Mouse (Mus musculus): ENCODE measurements around the gene Klk8.

Gene Klk8

DNA sequence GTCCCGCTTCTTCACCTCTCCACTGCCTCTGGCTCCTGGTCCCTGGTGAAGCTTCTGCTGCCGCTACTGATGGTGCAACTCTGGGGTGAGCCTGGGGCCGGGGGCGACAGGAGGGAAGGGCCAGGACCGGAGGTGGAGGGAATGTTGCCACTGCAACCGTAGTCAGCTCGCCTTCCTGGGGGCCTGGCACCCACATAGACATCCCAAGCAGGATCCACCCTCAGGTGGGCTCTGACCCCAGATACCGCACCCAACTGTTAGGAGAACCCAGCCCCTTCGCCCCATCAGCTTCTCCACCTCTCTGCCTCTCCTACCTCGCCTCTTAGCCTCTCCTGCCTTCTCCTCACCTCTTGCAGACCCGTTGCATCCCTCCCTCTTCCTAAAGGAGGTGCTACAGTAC is 15.8 kb upstream of the Klk8 start:
- no peaks in the 10 kb centered on the region for H3K36me3 ChIP-seq (ENCODE audit: insufficient read depth, low read length)

DNA sequence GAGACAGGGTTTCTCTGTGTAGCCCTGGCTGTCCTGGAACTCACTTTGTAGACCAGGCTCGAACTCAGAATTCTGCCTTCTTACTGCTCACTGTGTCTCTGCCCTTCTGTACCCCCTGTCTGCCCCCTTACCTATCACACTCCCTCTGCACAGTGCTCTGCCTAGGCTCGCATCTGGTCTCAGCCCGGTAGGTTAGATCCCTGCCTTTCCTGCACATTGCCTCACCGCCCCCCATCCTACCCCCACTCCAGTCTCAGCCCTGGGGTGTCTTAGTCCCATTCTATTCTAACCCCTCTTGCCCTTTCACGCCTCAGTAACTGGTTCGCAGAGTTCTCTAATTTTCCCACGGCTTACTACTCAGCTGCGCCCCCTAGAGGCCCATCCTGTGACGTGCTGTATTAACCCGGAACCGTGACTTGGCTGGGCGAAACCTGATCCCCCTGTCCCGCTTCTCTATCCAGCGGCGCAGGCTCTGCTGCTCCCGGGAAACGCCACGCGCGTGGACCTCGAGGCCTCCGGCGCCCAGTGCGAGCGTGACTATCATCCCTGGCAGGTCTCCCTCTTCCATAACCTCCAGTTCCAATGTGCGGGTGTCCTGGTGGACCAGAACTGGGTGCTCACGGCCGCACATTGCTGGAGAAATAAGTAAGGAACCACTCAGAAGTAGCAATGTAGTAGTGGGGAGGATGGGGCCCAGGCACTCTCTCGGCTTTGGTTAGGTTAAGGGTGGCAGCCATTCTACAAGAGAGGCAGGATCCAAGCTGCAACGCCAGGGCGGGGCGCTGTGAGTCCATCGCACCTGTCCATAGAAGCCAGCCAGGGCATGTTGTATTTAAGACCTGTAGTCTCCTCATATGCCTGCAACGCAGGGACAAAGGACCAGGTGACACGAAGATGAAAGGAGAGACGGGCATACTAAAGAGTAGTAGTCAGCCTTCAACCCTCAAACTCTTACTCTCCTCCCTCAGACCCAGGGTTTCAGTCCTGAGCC is 14.8 kb upstream of the Klk8 start:
- Histone ChIP-seq H3K36me3 (ENCODE audit: insufficient read depth, low read length) (no peaks in the 10 kb centered on the region), H3K4me3 (replicated peaks; ENCODE audit: low read length) (peak overlapping the region; percentile 68), H3K4me1 (replicated peaks; ENCODE audit: low read depth, low read length) (peaks cover 43% of the 10 kb centered on the region), H3K27me3 (ENCODE audit: insufficient read depth, low read length) (peaks cover 33% of the 10 kb centered on the region), H3K9me3 (ENCODE audit: low read length) (no peaks in the 10 kb centered on the region)
- peak; percentile 84 for TF ChIP-seq CTCF (conservative IDR thresholded peaks at IDR 0.05; ENCODE audit: low read length)
- TF ChIP-seq POU5F1 (IDR thresholded peaks at IDR 0.05; ENCODE audit: borderline replicate concordance, low read length), result no peak

More for the DNA sequence above, 15.8 kb upstream of the Klk8 start:
- TF ChIP-seq NANOG (IDR thresholded peaks at IDR 0.05; ENCODE audit: borderline replicate concordance, low read length), result no peak
- no peak for TF ChIP-seq POU5F1 (IDR thresholded peaks at IDR 0.05; ENCODE audit: borderline replicate concordance, low read length)
- TF ChIP-seq CTCF (conservative IDR thresholded peaks at IDR 0.05; ENCODE audit: low read length), result no peak
- H3K27me3 ChIP-seq (ENCODE audit: insufficient read depth, low read length), result peaks cover 33% of the 10 kb centered on the region
- peaks cover 49% of the 10 kb centered on the region for H3K4me1 ChIP-seq (replicated peaks; ENCODE audit: low read depth, low read length)
- H3K9me3 ChIP-seq (ENCODE audit: low read length), result no peaks in the 10 kb centered on the region
- peak overlapping the region; percentile 61 for H3K4me3 ChIP-seq (replicated peaks; ENCODE audit: low read length)

DNA sequence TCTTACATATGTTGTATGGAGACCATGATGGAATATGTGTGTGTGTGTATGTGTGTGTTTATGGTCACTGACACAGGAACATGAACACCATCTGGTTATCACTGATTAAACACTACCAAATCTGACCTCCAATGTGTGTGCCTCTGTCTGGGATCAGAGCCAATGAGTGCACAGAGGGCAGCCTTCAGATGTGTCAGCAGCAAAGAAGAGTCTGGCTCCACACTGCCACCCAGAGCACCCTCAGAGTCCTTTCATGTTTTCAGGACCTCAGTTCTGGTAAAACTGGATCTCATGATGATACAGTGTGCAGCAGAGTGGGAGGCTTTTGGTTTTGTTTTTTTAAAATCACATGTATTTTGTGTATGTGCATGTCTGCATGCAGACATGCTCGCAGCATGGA is 12.1 kb upstream of the Klk8 start:
- TF ChIP-seq POU5F1 (IDR thresholded peaks at IDR 0.05; ENCODE audit: borderline replicate concordance, low read length) (no peak), NANOG (IDR thresholded peaks at IDR 0.05; ENCODE audit: borderline replicate concordance, low read length) (no peak), CTCF (conservative IDR thresholded peaks at IDR 0.05; ENCODE audit: low read length) (no peak)
- H3K4me3 ChIP-seq (replicated peaks; ENCODE audit: low read length), result no peak overlapping the region
- peaks cover 30% of the 10 kb centered on the region for H3K27me3 ChIP-seq (ENCODE audit: insufficient read depth, low read length)
- no peaks in the 10 kb centered on the region for H3K9me3 ChIP-seq (ENCODE audit: low read length)
- H3K4me1 ChIP-seq (replicated peaks; ENCODE audit: low read depth, low read length), result peaks cover 42% of the 10 kb centered on the region
- no peaks in the 10 kb centered on the region for H3K36me3 ChIP-seq (ENCODE audit: insufficient read depth, low read length)

DNA sequence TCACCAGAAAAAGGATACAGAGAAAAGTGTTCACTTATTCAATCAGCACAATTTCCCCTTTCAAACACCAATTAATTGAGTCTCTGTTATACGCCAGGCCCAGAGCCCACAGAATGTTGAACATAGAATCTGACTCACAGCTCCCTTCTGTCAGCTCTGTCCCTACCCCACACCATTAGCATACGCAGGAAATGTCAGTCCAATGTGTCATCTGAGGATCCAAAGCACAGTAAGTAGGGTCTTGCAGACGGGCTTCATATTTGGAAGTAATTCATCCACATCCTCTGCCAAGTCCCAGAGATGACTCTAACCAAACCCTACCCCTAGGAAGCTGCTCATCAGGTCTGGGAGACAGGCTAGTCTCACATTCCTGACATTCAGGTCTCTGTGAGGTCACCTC is 9.3 kb upstream of the Klk8 start:
- H3K27me3 ChIP-seq (ENCODE audit: insufficient read depth, low read length), result peaks cover 20% of the 10 kb centered on the region
- H3K36me3 ChIP-seq (ENCODE audit: insufficient read depth, low read length), result no peaks in the 10 kb centered on the region
- H3K4me1 ChIP-seq (replicated peaks; ENCODE audit: low read depth, low read length), result peaks cover 29% of the 10 kb centered on the region
- no peak overlapping the region for H3K4me3 ChIP-seq (replicated peaks; ENCODE audit: low read length)
- H3K9me3 ChIP-seq (ENCODE audit: low read length), result no peaks in the 10 kb centered on the region
- TF ChIP-seq CTCF (conservative IDR thresholded peaks at IDR 0.05; ENCODE audit: low read length) (no peak), POU5F1 (IDR thresholded peaks at IDR 0.05; ENCODE audit: borderline replicate concordance, low read length) (no peak), NANOG (IDR thresholded peaks at IDR 0.05; ENCODE audit: borderline replicate concordance, low read length) (no peak)

DNA sequence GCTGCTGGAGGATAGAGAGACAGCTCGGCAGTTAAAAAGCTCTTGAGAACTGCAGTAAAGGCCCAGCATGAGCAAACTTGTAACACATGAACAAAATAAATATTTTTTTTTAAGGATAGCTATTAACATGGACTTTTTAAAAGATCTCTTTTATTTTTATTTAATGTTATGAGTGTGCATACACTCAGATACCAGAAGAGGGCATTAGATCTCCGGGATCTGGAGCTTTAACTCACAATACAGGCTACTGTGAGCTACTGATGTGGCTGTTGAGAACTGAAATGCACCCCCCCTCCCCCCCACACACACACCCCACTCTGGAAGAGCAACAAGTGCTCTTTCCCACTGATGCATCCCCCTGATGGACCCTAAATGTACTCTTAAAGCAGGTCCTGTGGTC is 8.1 kb upstream of the Klk8 start:
- no peaks in the 10 kb centered on the region for H3K9me3 ChIP-seq (ENCODE audit: low read length)
- TF ChIP-seq NANOG (IDR thresholded peaks at IDR 0.05; ENCODE audit: borderline replicate concordance, low read length) (no peak), POU5F1 (IDR thresholded peaks at IDR 0.05; ENCODE audit: borderline replicate concordance, low read length) (no peak), CTCF (conservative IDR thresholded peaks at IDR 0.05; ENCODE audit: low read length) (0 out of 2 replicates have a peak, but pooled peaks have one; percentile 9)
- peaks cover 11% of the 10 kb centered on the region for H3K27me3 ChIP-seq (ENCODE audit: insufficient read depth, low read length)
- no peak overlapping the region for H3K4me3 ChIP-seq (replicated peaks; ENCODE audit: low read length)
- no peaks in the 10 kb centered on the region for H3K36me3 ChIP-seq (ENCODE audit: insufficient read depth, low read length)
- peaks cover 24% of the 10 kb centered on the region for H3K4me1 ChIP-seq (replicated peaks; ENCODE audit: low read depth, low read length)

DNA sequence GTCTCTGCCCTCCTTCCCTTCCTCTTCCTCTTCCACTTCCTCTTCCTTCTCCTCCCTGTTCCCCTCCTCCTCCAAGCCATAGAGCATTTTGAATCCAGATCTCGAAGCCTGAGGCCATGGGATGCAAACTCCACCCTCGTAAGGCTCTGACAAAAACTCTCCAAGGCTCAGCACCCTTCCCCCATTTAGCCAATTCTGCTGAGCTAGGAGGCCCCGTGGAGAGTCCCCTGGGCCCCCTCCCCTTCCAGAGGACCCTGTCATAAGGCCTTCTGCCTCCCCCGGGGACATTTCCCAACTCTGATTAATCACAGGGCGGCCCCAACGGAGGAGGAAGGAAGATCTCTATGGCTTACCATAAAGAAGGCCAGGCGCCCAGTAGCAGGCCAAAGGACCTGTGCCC is 5.8 kb upstream of the Klk8 start, which contains the start of gene Klk9:
TSS of gene Klk9 (plus strand) at position 301 of the 400 bp plus-strand sequence.
- TF ChIP-seq POU5F1 (IDR thresholded peaks at IDR 0.05; ENCODE audit: borderline replicate concordance, low read length) (no peak), CTCF (conservative IDR thresholded peaks at IDR 0.05; ENCODE audit: low read length) (no peak), NANOG (IDR thresholded peaks at IDR 0.05; ENCODE audit: borderline replicate concordance, low read length) (no peak)
- Histone ChIP-seq H3K4me3 (replicated peaks; ENCODE audit: low read length) (no peak within 1 kb of the TSS), H3K4me1 (replicated peaks; ENCODE audit: low read depth, low read length) (peaks cover 38% of the 10 kb centered on the region), H3K9me3 (ENCODE audit: low read length) (no peaks in the 10 kb centered on the region), H3K36me3 (ENCODE audit: insufficient read depth, low read length) (no peaks in the 10 kb centered on the region), H3K27me3 (ENCODE audit: insufficient read depth, low read length) (peaks cover 28% of the 10 kb centered on the region)

DNA sequence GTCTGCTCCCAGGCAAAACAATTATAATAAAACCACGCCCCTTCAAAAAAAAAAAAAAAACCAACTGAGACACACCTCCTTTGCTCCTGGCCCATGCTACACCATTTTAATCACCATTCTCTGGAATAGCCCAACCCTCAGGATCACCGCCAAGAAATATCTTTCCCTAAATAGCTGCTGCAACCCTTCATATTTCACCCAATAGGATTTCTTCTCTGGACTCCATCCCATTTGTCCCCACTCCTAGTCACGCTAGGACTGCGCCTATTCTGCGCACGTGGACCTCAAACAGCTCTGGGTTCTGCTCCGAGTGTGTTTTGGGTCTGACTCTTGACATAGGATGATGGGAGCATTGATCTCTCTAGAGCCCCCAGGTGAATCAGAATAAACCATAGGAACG is 1.0 kb upstream of the Klk8 start:
- Histone ChIP-seq H3K4me1 (replicated peaks; ENCODE audit: low read depth, low read length) (peaks cover 65% of the 10 kb centered on the region), H3K27me3 (ENCODE audit: insufficient read depth, low read length) (peaks cover 35% of the 10 kb centered on the region), H3K9me3 (ENCODE audit: low read length) (no peaks in the 10 kb centered on the region), H3K4me3 (replicated peaks; ENCODE audit: low read length) (peak overlapping the region; percentile 82), H3K36me3 (ENCODE audit: insufficient read depth, low read length) (peaks cover 6% of the 10 kb centered on the region)
- TF ChIP-seq CTCF (conservative IDR thresholded peaks at IDR 0.05; ENCODE audit: low read length) (no peak), POU5F1 (IDR thresholded peaks at IDR 0.05; ENCODE audit: borderline replicate concordance, low read length) (no peak), NANOG (IDR thresholded peaks at IDR 0.05; ENCODE audit: borderline replicate concordance, low read length) (no peak)

DNA sequence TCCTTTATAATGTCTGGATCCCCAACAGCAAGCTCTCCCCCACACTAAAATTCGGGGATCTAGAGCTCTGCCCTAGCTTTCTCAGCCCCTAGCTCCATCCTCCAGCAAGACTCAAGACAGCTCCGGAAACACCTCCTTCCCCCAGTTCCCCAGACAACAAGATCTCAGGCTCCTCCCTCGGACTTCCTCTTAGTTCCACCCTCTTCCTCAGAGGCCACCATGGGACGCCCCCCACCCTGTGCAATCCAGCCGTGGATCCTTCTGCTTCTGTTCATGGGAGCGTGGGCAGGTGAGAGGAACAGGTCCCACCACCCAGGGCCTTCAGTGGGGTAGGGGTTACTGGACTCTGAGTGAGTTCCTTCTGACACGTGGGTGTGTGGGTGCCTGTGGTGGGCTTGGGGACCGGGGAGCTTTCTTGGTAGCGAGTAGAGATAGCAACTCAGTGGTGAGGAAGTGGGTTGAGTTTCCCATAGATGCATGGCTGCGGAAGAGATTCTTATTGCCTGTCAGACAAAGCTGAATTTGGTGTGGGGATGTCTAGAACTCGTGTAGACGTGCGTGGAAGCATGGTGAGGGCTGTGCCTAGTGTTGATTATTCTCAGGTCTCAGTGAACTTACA is 576 bp downstream of the Klk8 start:
- Histone ChIP-seq H3K4me3 (replicated peaks; ENCODE audit: low read length) (peak overlapping the region; percentile 82), H3K27me3 (ENCODE audit: insufficient read depth, low read length) (peaks cover 33% of the 10 kb centered on the region), H3K4me1 (replicated peaks; ENCODE audit: low read depth, low read length) (peaks cover 58% of the 10 kb centered on the region), H3K36me3 (ENCODE audit: insufficient read depth, low read length) (peaks cover 19% of the 10 kb centered on the region), H3K9me3 (ENCODE audit: low read length) (no peaks in the 10 kb centered on the region)
- TF ChIP-seq NANOG (IDR thresholded peaks at IDR 0.05; ENCODE audit: borderline replicate concordance, low read length) (no peak), CTCF (conservative IDR thresholded peaks at IDR 0.05; ENCODE audit: low read length) (no peak), POU5F1 (IDR thresholded peaks at IDR 0.05; ENCODE audit: borderline replicate concordance, low read length) (no peak)

Measured in E14TG2a.4 (cell line).